Mouse (Mus musculus) lung, postnatal 14 days (tissue): ENCODE measurements at regions not wholly inside any gene's neighbourhood (a gene's known extent, or its start where the extent isn't known, plus 50 kb on each side); places are given as distances from the start of the nearest gene placed in this dataset.

Experiments used
- DNase-seq: peaks from one replicate; pipeline ENCODE4 v3.0.0; 2021

GRCm38 (mm10) chr14:58581806-58582205, 511.5 kb downstream of the Fgf9 start:
- no peak for DNase-seq

GRCm38 (mm10) chr14:58570021-58570420, 499.7 kb downstream of the Fgf9 start:
- no peak for DNase-seq

DNA sequence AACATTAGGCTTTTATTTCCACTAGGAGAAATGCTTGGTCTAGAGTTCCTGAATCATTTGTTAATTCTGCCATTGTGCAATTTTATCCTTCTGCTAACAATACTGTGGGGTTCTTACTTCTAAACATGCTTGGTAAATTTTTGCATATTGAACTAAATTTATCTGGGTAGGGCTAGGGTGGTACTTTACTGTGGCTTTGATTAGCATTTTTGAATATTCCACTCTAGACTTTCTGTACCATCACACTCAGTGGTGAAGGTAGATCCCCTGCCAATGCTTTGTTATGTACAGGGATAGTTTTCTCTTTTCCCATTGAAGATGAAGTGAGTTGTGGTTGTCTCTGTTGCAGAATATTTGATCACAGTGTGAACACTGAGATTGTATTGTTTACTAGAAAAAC, 497.1 kb downstream of the Fgf9 start:
- no peak for DNase-seq

DNA sequence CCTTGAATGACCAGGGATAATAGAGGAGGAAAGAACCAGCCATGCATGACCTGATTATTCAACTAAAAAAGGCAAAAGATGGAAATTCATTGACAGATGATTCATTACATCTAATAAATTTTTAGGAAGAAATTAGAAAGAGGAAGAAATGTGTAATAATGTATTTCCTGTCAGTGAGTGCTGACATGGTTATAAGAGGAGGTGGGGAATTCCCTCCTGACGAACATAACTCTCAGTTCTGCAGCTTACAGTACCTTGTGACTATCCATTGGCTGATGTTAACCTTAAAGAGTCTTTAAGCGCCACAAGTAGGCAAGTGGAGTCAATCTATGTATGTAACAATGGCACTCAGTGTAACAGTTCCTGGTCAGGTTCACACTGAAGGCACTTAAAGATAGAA, 492.7 kb downstream of the Fgf9 start:
- DNase-seq, result no peak

- DNase-seq, result no peak
Observed at GRCm38 (mm10) chr14:58550785-58551184, 480.4 kb downstream of the Fgf9 start.

DNA sequence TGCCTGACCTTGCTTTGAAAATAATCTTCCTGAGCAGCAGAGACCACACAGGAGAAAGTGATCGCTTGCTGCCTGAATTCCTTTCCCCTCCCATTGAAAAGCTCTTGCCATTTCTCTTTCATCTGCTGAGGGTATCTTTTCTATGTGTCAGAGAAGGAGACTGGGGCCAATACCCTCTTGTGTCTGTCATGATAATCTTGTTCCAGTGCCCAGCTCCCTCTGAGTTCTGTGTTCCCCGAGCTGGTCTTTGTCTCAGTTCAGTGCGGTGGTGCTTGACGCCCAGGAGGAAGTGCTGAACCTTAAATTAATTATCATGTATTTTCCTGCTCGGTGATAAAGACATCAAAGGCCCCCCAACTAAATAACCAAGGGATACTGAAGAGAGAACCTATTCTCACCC, 475.4 kb downstream of the Fgf9 start:
- no peak for DNase-seq

GRCm38 (mm10) chr14:58543140-58543767, 472.9 kb downstream of the Fgf9 start:
- DNase-seq, result no peak

DNA sequence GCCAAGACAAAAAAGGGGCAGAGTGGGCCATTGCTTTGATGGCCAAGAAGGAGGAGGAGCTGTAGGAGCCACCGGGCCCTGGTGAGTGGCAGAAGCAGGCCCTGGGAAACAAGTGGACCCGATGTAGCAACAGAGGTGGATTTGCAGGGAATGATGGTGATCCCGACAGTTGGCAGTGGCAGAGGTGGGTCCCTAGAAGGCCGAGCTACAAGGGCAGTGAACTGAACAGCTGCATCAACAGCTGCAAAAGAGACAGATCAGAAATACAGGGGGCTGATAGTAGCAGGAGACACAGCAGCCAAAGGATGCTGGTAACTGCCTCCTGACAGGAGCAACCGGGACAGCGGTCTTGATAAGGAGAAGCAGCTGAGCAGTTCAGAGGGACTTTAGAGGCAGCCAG, 467.8 kb downstream of the Fgf9 start:
- no peak for DNase-seq

- DNase-seq, result peak; percentile 24
Observed at GRCm38 (mm10) chr14:58520976-58521549, 450.7 kb downstream of the Fgf9 start.

- no peak for DNase-seq
Observed at GRCm38 (mm10) chr14:58520384-58520783, 450.0 kb downstream of the Fgf9 start.

DNA sequence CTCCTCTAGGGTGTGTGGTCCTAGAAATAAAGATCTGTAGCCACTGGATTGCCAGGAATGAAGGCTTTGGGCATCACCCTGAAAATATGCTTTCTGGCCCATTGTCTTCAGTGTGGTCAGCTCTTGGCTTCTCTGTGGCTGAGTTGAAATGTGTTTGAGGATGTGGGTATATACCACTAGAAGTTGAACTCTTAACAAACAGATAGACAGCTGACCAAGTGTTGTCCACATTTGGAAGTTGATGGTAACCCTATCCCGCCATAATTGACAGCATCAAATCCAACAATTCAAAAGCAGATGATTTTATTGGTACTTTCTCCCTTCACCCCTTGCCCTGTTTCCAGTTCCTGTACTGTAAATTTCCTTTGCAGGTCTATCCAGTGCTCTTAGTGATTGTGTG, 448.7 kb downstream of the Fgf9 start:
- no peak for DNase-seq

DNA sequence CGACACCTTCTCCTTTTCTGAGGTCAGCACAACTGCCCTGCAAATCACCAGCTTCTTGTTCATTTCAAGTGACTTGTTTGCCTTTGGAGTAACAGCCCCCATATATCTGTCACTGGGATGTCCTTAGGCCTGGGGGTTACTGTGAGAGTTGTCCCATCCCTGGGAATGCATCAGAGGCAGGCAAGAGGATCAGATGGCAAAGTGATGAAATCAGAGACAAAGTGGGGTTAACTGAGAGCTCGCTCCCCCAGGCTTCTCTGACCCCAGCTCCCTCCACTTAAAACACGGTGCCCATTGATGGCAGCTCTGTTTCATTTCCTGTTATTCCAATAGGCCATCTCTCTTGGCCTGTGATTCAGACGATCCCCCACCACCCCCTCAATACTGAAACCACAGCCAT, 446.2 kb downstream of the Fgf9 start:
- DNase-seq, result no peak

GRCm38 (mm10) chr14:58512177-58512576, 441.8 kb downstream of the Fgf9 start:
- DNase-seq, result no peak

DNA sequence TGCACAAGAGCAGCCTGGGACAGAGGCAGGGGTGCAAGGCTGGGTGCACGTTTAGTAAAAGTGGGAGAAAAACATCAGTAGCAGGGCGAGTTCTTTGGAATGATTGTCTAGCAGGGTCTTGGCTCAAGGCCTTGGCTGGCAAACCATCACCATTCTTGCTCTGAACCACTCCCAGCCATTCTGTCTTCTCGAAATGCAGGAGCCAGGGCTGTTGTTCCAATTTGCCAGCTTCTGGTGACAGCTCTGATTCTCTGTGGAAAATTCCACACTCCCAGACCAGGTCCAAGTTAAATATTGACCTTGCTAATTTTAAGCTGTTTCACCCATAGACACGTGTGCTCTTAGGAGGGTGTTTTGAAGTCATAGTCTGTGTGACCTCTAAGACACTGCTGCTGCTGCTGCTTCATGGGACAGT, 441.2 kb downstream of the Fgf9 start:
- DNase-seq, result peak; percentile 11

- no peak for DNase-seq
Observed at GRCm38 (mm10) chr14:58510790-58511189, 440.4 kb downstream of the Fgf9 start.

GRCm38 (mm10) chr14:58509106-58509505, 438.8 kb downstream of the Fgf9 start:
- peak; percentile 16 for DNase-seq

- peak; percentile 11 for DNase-seq
Observed at GRCm38 (mm10) chr14:58506490-58506889, 436.1 kb downstream of the Fgf9 start.

DNA sequence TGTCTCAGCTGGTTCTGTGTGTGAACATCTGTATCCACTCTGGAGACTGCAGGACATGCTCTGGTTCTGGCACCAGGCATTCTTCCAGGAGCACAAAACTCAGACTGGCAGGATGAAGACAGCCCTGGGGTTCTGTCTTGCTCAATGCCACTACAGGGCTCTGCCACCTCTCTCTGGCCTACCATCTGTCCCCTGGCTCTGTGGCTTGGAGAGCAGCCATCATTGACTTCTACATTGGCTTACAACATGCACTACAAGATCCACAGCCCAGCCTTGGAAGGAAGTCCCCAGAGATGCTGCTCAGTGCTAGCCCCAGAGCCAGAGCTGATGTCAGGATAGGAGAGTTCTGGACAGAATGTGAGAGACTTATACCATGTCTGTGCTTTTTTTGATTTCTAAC, 435.5 kb downstream of the Fgf9 start:
- no peak for DNase-seq

DNA sequence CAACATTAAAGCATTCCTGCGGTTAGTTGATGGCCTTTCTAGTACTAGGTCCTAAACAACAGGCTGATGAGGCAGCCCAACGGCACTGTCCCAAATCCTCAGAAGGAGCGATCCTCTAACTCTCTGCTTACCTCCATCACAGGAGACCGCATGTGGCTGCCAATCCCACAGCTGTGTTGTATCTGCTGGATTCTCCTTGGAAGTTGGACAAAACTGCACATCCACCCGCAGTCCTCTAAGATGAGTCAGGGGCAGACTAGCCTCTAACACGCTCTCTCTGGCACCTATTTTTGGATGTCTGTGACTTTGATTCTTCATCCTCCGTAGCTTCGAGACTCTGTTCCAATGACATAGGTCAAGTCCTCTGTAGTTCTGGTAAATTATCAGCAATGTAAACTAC, 432.5 kb downstream of the Fgf9 start:
- no peak for DNase-seq

DNA sequence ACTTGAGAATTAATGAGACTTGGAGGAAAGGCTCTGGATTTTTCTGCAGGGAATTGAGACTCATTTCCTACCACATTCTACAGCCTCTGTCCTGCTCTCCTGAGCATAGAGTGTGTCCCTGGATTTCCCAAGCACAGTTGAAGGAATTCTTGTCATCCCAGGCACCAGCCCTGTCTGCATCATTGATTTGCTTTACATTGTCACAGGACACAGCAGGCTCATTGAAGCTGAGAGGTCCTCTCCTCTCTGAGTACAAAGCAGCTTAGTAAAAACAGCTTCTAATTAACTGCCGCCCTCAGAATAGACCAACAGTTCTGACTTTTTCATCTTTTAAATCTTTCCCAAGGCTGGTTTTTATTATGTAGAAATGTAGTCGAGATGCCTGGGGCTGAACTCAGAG, 429.7 kb downstream of the Fgf9 start:
- DNase-seq, result no peak

GRCm38 (mm10) chr14:58499501-58499900, 429.2 kb downstream of the Fgf9 start:
- DNase-seq, result peak; percentile 11

DNA sequence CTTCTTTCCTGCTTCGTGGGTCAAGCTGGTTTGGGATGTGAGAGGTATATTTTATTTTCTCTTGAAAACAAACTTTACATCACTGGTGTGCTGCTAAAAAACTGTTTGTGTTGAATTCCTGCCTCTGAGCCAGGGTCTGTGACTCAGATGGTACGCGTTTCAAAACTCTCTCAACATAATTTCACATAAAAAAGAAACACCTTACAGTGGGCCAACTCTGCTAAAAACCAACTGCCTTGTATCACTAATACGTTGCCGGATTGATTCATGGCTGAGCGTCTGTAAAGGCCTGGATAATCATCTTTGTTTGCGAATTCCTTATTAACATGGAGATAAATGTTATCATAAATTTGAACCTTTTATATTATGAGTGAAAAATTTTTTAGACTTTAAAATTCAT, 428.7 kb downstream of the Fgf9 start:
- DNase-seq, result no peak

DNA sequence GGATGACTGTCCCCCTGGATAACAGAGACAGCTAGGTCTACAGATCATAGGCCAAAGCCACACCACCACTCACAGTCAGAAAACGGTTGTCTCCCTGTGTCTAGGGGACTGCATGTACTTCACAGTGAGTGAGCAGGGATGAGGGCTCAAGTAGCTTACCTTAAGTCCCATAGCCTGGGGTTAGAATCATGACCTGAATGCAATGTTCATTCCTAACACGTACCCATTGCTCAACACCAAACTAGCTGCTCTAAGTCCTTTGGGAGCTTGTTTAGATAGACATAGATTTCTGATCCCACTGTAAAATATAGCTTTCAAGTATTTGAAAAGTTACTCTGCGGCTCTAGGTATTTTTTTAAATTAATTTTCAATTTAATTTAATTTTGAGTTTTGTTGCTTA, 426.6 kb downstream of the Fgf9 start:
- no peak for DNase-seq

DNA sequence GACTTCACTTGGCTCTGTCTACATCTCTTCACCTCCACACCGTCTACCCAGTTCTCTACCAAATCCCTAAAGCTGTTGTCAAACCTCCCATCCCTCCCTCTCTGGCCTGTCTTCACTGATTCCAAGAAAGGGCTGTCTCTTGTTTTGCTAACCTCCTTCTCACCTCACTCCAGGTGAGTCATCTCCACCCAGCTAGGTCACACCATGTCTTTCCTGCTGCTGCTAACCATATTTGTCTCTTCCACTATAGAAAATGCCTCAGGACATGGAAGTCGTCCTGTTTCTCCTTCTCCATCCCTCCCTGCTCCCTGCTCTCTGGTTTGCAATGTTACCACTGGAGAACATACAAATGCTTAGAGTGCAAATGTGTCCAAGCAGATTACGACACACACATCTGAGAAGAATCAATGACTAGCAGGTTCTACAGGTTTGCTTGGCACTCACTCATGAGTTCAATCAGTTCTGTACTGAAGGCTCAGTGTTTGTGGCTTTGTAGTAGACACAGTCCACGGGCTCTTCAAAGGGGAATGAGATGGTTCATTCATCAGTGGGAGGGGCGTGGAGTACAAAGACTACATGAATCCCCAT, 424.1 kb downstream of the Fgf9 start:
- no peak for DNase-seq

- DNase-seq, result no peak
Observed at GRCm38 (mm10) chr14:58492118-58492517, 421.8 kb downstream of the Fgf9 start.
